8 mouse cellular contexts compared by ENCODE assay signal in genomic region chr11:20243214-20243913, GRCm38 (mm10). TPM values are rescaled to one million over a fixed set of nuclear protein-coding genes. Genes with fewer than 3 reads are reported as not detected.
DNase-seq lines count a peak whose midpoint lies in the region; ATAC-seq and TF ChIP-seq lines count a peak whose summit lies in the region.

No protein-coding gene starts in this region.

- 37% methylated on average over 9 of the region's 9 CpGs for WGBS in heart, embryonic 13.5 days
- 44% methylated on average over 9 of the region's 9 CpGs for WGBS in heart, embryonic 10.5 days
- WGBS in intestine, embryonic 15.5 days, result 48% methylated on average over 9 of the region's 9 CpGs
- WGBS in lung, postnatal 0 days, result 49% methylated on average over 9 of the region's 9 CpGs

- no peaks in the 10 kb centered on the region for H3K9me3 ChIP-seq in heart, embryonic 13.5 days
- no peaks in the 10 kb centered on the region for H3K9me3 ChIP-seq in heart, embryonic 10.5 days
- H3K9me3 ChIP-seq in intestine, embryonic 15.5 days, result no peaks in the 10 kb centered on the region
- no peaks in the 10 kb centered on the region for H3K9me3 ChIP-seq in lung, postnatal 0 days (ENCODE audit: low read length)

- H3K27ac ChIP-seq in heart, embryonic 13.5 days (replicated peaks), result no peak overlapping the region; the same call in 1 of the 2 replicates
- H3K27ac ChIP-seq in heart, embryonic 10.5 days, result no peak overlapping the region
- H3K27ac ChIP-seq in intestine, embryonic 15.5 days, result no peak overlapping the region
- no peak overlapping the region for H3K27ac ChIP-seq in lung, postnatal 0 days (ENCODE audit: low read length)

- peak; percentile 45 for TF ChIP-seq CTCF in lung, postnatal 0 days (IDR thresholded peaks at IDR 0.05)

- no peaks in the 10 kb centered on the region for H3K27me3 ChIP-seq in heart, embryonic 13.5 days (replicated peaks)
- H3K27me3 ChIP-seq in heart, embryonic 10.5 days (ENCODE audit: insufficient read depth, poor library complexity, severe bottlenecking), result no peaks in the 10 kb centered on the region
- H3K27me3 ChIP-seq in intestine, embryonic 15.5 days (replicated peaks), result no peaks in the 10 kb centered on the region
- no peaks in the 10 kb centered on the region for H3K27me3 ChIP-seq in lung, postnatal 0 days (replicated peaks; ENCODE audit: insufficient read depth, low read length)

- H3K4me3 ChIP-seq in heart, embryonic 13.5 days, result no peak overlapping the region
- no peak overlapping the region for H3K4me3 ChIP-seq in heart, embryonic 10.5 days
- no peak overlapping the region for H3K4me3 ChIP-seq in intestine, embryonic 15.5 days (replicated peaks)
- H3K4me3 ChIP-seq in lung, postnatal 0 days (ENCODE audit: low read depth, low read length), result no peak overlapping the region

- ATAC-seq in heart, embryonic 13.5 days (ENCODE audit: extremely low read depth, insufficient number of reproducible peaks, low FRiP score, low TSS enrichment), result no peak; the same call in 1 of the 2 replicates
- peak; percentile 53; the same call in 1 of the 2 replicates for ATAC-seq in intestine, embryonic 15.5 days
- ATAC-seq in lung, postnatal 0 days, result peak; percentile 60; the same call in 1 of the 2 replicates

- no peak for DNase-seq in heart, embryonic 10.5 days (ENCODE audit: low spot score)
- peak; percentile 35 for DNase-seq in brain, adult 2 months (ENCODE audit: low read depth, low spot score)
- peak; percentile 46 for DNase-seq in lung, postnatal 0 days (ENCODE audit: low spot score)
- DNase-seq in spleen, postnatal 10 days (ENCODE audit: low spot score in 2 of 2), result no peak
- no peak for DNase-seq in gastrocnemius, postnatal 4 days (ENCODE audit: low spot score in 2 of 2)
- no peak for DNase-seq in adrenal gland, postnatal 25 days

- H3K4me1 ChIP-seq in heart, embryonic 13.5 days, result peaks cover 57% of the 10 kb centered on the region
- peaks cover 46% of the 10 kb centered on the region for H3K4me1 ChIP-seq in heart, embryonic 10.5 days
- H3K4me1 ChIP-seq in intestine, embryonic 15.5 days (replicated peaks), result peaks cover 19% of the 10 kb centered on the region
- H3K4me1 ChIP-seq in lung, postnatal 0 days (ENCODE audit: insufficient read depth, low read depth, low read length), result peaks cover 14% of the 10 kb centered on the region

- no peak for TF ChIP-seq EP300 in lung, postnatal 0 days (IDR thresholded peaks at IDR 0.05)

- H3K36me3 ChIP-seq in heart, embryonic 13.5 days, result peaks cover 65% of the 10 kb centered on the region
- peaks cover 60% of the 10 kb centered on the region for H3K36me3 ChIP-seq in heart, embryonic 10.5 days
- peaks cover 19% of the 10 kb centered on the region for H3K36me3 ChIP-seq in intestine, embryonic 15.5 days
- H3K36me3 ChIP-seq in lung, postnatal 0 days (ENCODE audit: insufficient read depth, low read length), result peaks cover 16% of the 10 kb centered on the region

- H3K4me2 ChIP-seq in heart, embryonic 13.5 days, result no peak overlapping the region
- no peak overlapping the region for H3K4me2 ChIP-seq in intestine, embryonic 15.5 days (replicated peaks)
- no peak overlapping the region for H3K4me2 ChIP-seq in lung, postnatal 0 days (replicated peaks; ENCODE audit: low read depth, low read length)

- peak overlapping the region; percentile 44; the same call in 1 of the 2 replicates for H3K9ac ChIP-seq in heart, embryonic 13.5 days
- H3K9ac ChIP-seq in intestine, embryonic 15.5 days, result peak overlapping the region; percentile 8; the same call in 1 of the 2 replicates
- no peak overlapping the region for H3K9ac ChIP-seq in lung, postnatal 0 days (replicated peaks; ENCODE audit: low read depth)

RNA-seq across cellular contexts. Expression of gene Cep68, which starts 5.9 kb away (rescaled TPM):
- 28.0 and 28.9 TPM in 2 replicates for polyA plus RNA-seq in heart, embryonic 13.5 days (2015; fragmentation: Nextera tagmentation; extraction: Ambion mirVana)
- 39.0 and 40.8 TPM in 2 replicates for polyA plus RNA-seq in heart, embryonic 10.5 days (2016; fragmentation: Nextera tagmentation; extraction: Ambion mirVana)
- polyA plus RNA-seq in intestine, embryonic 15.5 days (2015; fragmentation: Nextera tagmentation; extraction: Ambion mirVana), result 22.4 and 24.5 TPM in 2 replicates
- polyA plus RNA-seq in lung, postnatal 0 days (2015; fragmentation: Nextera tagmentation; extraction: Ambion mirVana), result 12.5 and 14.7 TPM in 2 replicates
- total RNA-seq in gastrocnemius, postnatal 4 days (2021), result 10 to 100 TPM; 35.0 to 35.8 TPM
- 27.8 and 33.2 TPM in 2 replicates for total RNA-seq in adrenal gland, postnatal 25 days (2021)

RNA-seq across cellular contexts. Expression of gene Rab1a, which starts 42.1 kb away (rescaled TPM):
- 182 and 198 TPM in 2 replicates for polyA plus RNA-seq in heart, embryonic 13.5 days (2015; fragmentation: Nextera tagmentation; extraction: Ambion mirVana)
- polyA plus RNA-seq in heart, embryonic 10.5 days (2016; fragmentation: Nextera tagmentation; extraction: Ambion mirVana), result 207 and 233 TPM in 2 replicates
- polyA plus RNA-seq in intestine, embryonic 15.5 days (2015; fragmentation: Nextera tagmentation; extraction: Ambion mirVana), result 329 and 363 TPM in 2 replicates
- polyA plus RNA-seq in lung, postnatal 0 days (2015; fragmentation: Nextera tagmentation; extraction: Ambion mirVana), result 244 and 267 TPM in 2 replicates
- 100 to 1,000 TPM; 127 to 143 TPM for total RNA-seq in gastrocnemius, postnatal 4 days (2021)
- 164 and 182 TPM in 2 replicates for total RNA-seq in adrenal gland, postnatal 25 days (2021)

Comparison
In these comparisons a context has a peak if more than half of its experiments do, and no peak if none do; other contexts are left out.
1. DNase-seq: peak in brain, adult 2 months (single experiment) and lung, postnatal 0 days (single experiment); none in heart, embryonic 10.5 days (single experiment), spleen, postnatal 10 days (0 of 2), gastrocnemius, postnatal 4 days (0 of 2) and adrenal gland, postnatal 25 days (single experiment).